Mouse (Mus musculus): ENCODE data around the gene Tbk1. TPM values are rescaled to one million over a fixed set of nuclear protein-coding genes. Genes with fewer than 3 reads are reported as not detected.
A peak's percentile ranks its signal among the peaks of the same experiment; 100 is the strongest.

Gene Tbk1
- polyA plus RNA-seq, 1 experiment from 2014 or later, result 35.9 TPM

DNA sequence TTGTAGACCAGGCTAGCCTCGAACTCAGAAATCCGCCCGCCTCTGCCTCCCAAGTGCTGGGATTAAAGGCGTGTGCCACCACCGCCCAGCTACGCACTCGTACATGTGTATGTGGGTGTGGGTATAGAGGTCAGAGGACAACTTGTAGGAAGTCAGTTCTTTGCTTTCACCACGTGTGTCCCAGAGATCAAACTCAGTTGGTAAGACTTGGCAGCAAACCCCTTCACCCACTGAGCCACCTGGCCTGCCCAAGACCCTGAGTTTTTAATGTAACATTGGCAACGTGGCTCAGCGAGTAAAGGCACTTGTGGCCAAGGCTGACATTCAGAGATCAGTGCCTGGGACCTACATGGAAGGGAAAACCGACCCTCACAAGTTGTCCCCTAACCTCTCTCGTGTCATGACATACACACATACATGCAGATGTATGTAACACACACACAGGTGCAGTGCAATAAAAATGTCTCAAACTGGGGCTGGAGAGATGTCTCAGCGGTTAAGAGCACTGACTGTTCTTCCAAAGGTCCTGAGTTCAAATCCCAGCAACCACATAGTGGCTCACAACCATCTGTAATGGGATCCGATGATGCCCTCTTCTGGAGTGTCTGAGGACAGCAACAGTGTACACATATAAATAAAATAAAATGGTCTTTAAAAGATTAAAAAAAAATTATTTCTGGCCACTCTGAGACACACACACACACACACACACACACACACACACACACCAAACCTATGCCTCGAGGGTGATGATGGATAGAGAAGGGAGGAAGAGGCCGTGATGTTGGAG is 78.6 kb downstream of the Tbk1 start:
- Histone ChIP-seq H3K4me2 (no peak overlapping the region), H3K36me3 (no peaks in the 10 kb centered on the region), H3K9ac (no peak overlapping the region), H3K4me3 (no peak overlapping the region), H3K27ac (no peak overlapping the region), H3K27me3 (no peaks in the 10 kb centered on the region), H3K4me1 (peaks cover 43% of the 10 kb centered on the region), H3K9me3 (no peaks in the 10 kb centered on the region)
- WGBS, result 87% methylated on average over 16 of the region's 16 CpGs
- ATAC-seq (ENCODE audit: insufficient number of reproducible peaks, insufficient read depth, low FRiP score, low TSS enrichment, low read depth), result no peak

DNA sequence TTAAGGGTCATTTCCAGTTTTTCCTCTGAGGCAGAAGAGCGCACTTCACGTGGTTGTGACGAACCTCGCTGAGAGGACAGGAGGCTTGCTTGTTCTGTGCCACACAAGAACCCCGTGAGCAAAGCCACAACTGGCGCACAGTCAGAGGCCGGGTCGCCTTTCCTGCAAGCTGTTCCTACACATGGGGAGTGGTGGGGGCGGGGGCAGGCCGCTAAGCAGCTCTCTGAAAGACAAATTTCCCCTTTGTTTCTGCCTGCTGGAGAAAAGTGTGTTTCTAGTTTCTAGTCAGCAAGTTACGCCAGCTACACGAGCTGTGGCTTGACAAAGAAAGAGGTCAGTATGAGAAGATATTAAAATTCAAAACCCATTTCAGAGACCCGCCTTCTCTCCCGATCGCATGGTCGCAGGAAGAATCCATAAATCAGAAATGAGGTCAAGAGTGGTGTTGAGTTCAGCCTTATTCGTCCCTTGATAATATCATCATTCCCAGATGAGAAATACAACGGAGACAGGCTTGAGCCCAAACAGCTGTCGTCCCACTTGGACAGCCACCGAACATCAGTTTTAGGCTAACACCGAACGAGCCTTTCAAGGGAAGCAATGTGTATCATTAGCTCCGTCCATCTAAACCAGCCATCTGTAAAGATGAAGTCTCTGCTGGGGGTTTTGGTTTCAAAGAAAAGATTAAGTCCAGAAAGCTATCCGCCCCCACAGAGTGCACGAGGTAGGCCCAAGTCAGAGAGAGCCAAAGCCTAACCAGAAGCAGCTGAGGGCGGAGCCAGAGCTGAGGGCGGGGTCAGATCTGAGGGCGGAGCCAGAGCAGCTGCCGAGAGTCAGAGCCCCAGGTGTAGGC is 79.6 kb downstream of the Tbk1 start:
- peak; percentile 76 for ATAC-seq (ENCODE audit: insufficient number of reproducible peaks, insufficient read depth, low FRiP score, low TSS enrichment, low read depth)
- Histone ChIP-seq H3K9me3 (no peaks in the 10 kb centered on the region), H3K4me2 (peak overlapping the region; percentile 40), H3K4me3 (no peak overlapping the region), H3K27ac (peak overlapping the region; percentile 91), H3K27me3 (no peaks in the 10 kb centered on the region), H3K9ac (0 out of 2 replicates have a peak overlapping the region, but pooled peaks have one; percentile 21), H3K4me1 (peaks cover 43% of the 10 kb centered on the region), H3K36me3 (no peaks in the 10 kb centered on the region)
- 18% methylated on average over 29 of the region's 29 CpGs for WGBS

DNA sequence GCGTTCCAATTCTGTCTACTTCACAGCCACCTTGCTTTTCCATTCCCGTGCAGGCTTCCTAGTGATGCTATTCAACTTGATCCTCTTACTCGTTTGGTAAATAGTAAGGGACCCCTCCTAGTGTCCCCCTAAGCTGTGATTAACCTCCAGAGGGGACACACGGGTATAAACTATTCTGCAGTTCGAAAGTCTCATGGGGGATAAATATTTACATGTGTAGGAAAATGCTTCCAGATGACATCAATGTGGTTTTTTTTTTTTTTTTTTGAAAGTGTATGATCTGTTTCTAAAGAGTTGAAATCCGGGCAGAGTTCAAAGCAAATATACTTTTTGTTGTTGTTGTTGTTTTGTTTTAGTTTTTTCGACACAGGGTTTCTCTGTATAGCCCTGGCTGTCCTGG is 80.7 kb downstream of the Tbk1 start:
- no peaks in the 10 kb centered on the region for H3K27me3 ChIP-seq
- peak overlapping the region; percentile 67 for H3K4me2 ChIP-seq
- peak overlapping the region; percentile 39; the same call in 1 of the 2 replicates for H3K4me3 ChIP-seq

DNA sequence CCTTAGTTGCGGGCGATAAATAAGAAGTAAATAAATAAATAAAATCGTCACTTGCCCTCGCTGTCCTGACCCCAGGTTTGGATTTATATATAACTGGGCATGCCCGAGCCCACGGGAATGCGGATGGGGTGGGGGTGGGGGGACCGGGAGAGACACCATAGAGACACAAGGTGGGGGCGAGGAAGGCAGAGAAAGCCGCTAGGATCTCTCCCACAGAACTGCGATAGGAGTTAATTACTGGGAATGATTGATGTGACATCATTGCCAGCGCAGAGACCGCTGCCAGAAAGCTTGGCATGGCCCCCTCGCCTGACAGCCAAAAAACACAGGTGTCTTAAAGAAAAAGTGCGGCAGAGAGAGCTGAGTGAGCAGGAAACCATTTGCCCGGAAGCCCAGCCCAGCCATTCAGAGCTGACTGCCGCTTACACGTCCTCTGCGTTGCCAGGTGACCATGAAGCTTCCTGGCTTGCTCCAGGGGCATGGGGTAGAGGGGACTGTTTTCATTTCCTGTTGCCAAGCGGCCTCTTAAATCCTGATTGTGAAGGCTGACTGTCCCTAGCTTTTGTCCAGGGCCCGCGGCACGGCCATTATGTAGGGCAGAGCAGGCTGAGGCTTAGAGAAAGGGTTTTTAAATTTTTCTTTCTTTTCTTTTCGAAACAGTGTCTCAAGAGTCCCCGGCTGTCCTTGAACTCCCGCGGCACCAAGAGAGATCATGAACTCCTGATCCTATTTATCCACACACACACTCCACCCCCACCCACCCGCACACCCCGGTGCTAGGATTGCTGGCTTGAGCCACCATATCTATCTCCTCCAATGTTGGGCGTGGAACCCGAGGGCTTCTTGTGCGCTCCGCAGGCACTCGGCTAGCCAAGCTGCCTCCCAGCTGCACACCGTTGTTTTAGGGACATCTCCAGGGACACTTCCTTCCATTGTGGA is 81.3 kb downstream of the Tbk1 start:
- H3K4me3 ChIP-seq, result peak overlapping the region; percentile 39
- H3K9me3 ChIP-seq, result no peaks in the 10 kb centered on the region
- H3K27ac ChIP-seq, result peak overlapping the region; percentile 91
- H3K27me3 ChIP-seq, result no peaks in the 10 kb centered on the region
- 16% methylated on average over 35 of the region's 35 CpGs for WGBS
- ATAC-seq (ENCODE audit: insufficient number of reproducible peaks, insufficient read depth, low FRiP score, low TSS enrichment, low read depth), result no peak
- no peaks in the 10 kb centered on the region for H3K36me3 ChIP-seq
- H3K4me2 ChIP-seq, result peak overlapping the region; percentile 67
- H3K9ac ChIP-seq, result peak overlapping the region; percentile 62
- H3K4me1 ChIP-seq, result peaks cover 48% of the 10 kb centered on the region

More for the DNA sequence above, 80.7 kb downstream of the Tbk1 start:
- Histone ChIP-seq H3K9ac (no peak overlapping the region; the same call in 1 of the 2 replicates), H3K9me3 (no peaks in the 10 kb centered on the region), H3K36me3 (no peaks in the 10 kb centered on the region), H3K27ac (peak overlapping the region; percentile 91), H3K4me1 (peaks cover 50% of the 10 kb centered on the region)
- 24% methylated on average over 7 of the region's 7 CpGs for WGBS
- ATAC-seq (ENCODE audit: insufficient number of reproducible peaks, insufficient read depth, low FRiP score, low TSS enrichment, low read depth), result no peak

DNA sequence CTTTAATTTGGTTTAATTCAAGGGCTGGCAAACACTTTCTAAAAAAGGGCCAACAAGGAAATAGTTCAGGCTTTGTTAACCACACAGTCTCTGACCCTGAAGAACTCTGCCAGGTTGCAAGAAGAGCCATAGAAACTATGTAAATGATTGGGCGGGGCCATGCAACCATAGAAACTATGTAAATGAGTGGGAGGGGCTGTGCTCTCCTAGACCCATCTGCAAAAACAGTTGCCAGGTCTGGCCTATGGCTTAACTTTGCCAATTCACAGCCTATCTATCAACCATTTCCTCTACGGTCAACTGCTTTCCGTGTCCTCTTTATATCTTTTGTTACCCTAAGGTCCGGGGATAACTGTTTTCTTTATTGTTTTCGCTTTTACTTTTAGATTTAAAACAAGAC is 85.4 kb downstream of the Tbk1 start:
- Histone ChIP-seq H3K9ac (no peak overlapping the region), H3K4me3 (no peak overlapping the region), H3K4me2 (no peak overlapping the region), H3K36me3 (no peaks in the 10 kb centered on the region), H3K27ac (no peak overlapping the region), H3K9me3 (no peaks in the 10 kb centered on the region), H3K4me1 (peaks cover 43% of the 10 kb centered on the region), H3K27me3 (no peaks in the 10 kb centered on the region)
- no peak for ATAC-seq (ENCODE audit: insufficient number of reproducible peaks, insufficient read depth, low FRiP score, low TSS enrichment, low read depth)
- 77% methylated on average over 5 of the region's 5 CpGs for WGBS

DNA sequence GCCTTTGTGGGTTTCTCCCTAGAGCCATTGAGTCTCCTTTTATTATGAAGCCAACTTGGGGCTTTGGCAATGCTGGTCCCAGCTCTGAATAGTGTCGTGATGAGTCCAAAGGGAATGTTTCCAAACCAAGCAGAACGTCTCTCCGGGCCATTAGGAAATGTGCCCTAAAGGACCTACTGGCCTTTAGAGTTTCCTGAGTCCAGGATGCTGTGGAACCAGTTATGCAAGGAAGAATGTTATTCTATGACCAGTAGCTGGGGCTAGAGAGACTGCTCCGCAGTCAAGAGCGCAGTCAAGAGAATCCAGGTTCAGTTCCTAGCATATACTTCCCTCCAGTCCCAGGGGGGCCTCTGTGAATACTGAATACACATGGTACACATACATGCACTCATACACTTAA is 86.6 kb downstream of the Tbk1 start:
- Histone ChIP-seq H3K27ac (0 out of 2 replicates have a peak overlapping the region, but pooled peaks have one; percentile 28), H3K36me3 (no peaks in the 10 kb centered on the region), H3K9ac (no peak overlapping the region), H3K9me3 (no peaks in the 10 kb centered on the region), H3K4me1 (peaks cover 33% of the 10 kb centered on the region), H3K4me2 (no peak overlapping the region), H3K27me3 (no peaks in the 10 kb centered on the region), H3K4me3 (no peak overlapping the region)
- 51% methylated on average over 5 of the region's 5 CpGs for WGBS
- ATAC-seq (ENCODE audit: insufficient number of reproducible peaks, insufficient read depth, low FRiP score, low TSS enrichment, low read depth), result no peak

DNA sequence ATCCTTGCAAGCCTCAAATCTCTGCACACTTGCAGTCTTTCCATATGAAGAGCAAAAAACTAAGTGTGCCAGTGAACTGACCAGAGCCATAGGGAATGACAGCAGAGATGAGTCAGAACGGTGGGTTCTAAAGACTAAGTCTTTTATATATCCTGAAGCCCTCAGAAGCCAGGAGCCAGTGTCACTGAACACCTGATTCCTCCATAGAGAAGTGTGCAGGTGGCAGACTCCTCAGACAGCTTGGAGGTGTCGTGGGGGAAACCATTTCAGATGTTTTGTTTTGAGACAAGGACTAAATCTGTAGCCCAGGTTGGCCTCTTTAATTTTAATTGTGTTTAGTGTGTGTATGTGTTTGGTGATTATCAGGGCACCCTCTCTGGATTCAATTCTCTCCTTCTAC is 87.5 kb downstream of the Tbk1 start:
- no peaks in the 10 kb centered on the region for H3K9me3 ChIP-seq
- WGBS, result 54% methylated on average over 2 of the region's 2 CpGs
- peak overlapping the region; percentile 33; the same call in 1 of the 2 replicates for H3K27ac ChIP-seq
- ATAC-seq (ENCODE audit: insufficient number of reproducible peaks, insufficient read depth, low FRiP score, low TSS enrichment, low read depth), result no peak
- no peaks in the 10 kb centered on the region for H3K36me3 ChIP-seq
- H3K4me3 ChIP-seq, result no peak overlapping the region
- no peak overlapping the region for H3K4me2 ChIP-seq
- H3K9ac ChIP-seq, result no peak overlapping the region
- H3K4me1 ChIP-seq, result peaks cover 29% of the 10 kb centered on the region
- no peaks in the 10 kb centered on the region for H3K27me3 ChIP-seq

DNA sequence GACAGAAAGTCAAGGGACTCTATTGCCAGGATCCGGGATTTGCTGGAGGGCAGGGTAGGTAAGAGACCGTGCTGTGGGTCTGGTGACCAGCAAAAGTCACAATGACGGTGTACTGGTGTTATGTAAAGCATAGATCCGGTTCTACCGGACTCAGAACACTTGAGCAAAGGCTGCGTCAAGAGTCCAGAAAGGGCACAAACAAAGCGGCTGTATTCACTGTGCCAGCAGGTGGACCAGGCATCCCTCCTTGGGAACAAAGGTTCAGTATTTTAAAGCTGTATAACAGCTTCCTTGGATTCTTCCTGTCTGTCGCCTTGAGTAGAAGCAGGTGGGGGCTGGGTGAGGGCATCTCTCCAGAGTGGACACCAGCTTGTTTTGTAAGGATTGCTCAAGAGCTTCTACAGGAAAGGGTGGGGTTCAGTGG is 88.1 kb downstream of the Tbk1 start:
- Histone ChIP-seq H3K9ac (no peak overlapping the region), H3K4me1 (peaks cover 33% of the 10 kb centered on the region), H3K9me3 (no peaks in the 10 kb centered on the region), H3K4me3 (no peak overlapping the region), H3K27ac (peak overlapping the region; percentile 81), H3K4me2 (peak overlapping the region; percentile 27), H3K27me3 (no peaks in the 10 kb centered on the region), H3K36me3 (no peaks in the 10 kb centered on the region)
- no peak for ATAC-seq (ENCODE audit: insufficient number of reproducible peaks, insufficient read depth, low FRiP score, low TSS enrichment, low read depth)
- WGBS, result 42% methylated on average over 8 of the region's 8 CpGs

DNA sequence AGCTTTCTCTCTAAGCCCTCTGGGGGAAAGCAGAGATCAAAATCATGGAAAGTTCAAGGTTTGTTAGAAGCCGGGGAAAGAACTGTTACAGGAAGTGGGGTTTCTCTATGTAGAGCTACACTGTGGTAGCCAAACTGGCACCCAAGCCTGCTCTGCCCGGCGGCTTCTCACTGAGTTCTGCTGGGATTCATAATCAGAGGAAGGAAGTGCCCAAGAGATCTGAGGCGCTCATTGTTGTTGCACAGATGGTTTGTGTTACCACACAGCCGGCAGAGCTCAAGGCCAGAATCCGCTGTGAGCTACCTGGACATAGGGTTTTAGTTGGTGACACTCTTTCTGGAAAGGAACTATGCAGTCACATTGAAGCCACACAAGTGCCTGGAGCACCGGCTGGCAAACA is 88.6 kb downstream of the Tbk1 start:
- peak overlapping the region; percentile 27 for H3K4me2 ChIP-seq
- no peaks in the 10 kb centered on the region for H3K36me3 ChIP-seq
- ATAC-seq (ENCODE audit: insufficient number of reproducible peaks, insufficient read depth, low FRiP score, low TSS enrichment, low read depth), result 0 out of 2 replicates have a peak, but pooled peaks have one; percentile 35
- no peaks in the 10 kb centered on the region for H3K27me3 ChIP-seq
- H3K4me3 ChIP-seq, result no peak overlapping the region
- H3K4me1 ChIP-seq, result peaks cover 35% of the 10 kb centered on the region
- H3K9me3 ChIP-seq, result no peaks in the 10 kb centered on the region
- H3K9ac ChIP-seq, result no peak overlapping the region
- 19% methylated on average over 7 of the region's 7 CpGs for WGBS
- peak overlapping the region; percentile 81 for H3K27ac ChIP-seq

DNA sequence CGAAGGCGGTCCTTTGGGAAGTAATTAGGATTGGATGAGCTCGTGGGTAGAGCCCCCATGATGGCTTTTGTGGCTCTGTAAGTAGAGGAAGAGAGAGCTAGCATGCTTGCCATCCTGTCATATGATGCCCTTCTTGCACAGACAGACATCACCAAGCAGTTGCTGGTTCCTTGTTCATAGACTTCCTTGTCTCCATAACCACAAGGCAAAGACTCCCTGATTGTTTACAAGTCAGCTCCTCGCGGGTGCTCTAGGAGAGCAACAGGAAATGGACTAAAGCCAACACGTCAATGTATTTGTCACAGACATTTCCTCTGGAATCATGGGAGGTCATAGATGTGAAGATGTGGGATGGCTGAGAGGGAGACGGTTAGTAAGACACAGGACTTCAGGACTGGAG is 90.0 kb downstream of the Tbk1 start:
- Histone ChIP-seq H3K9me3 (no peaks in the 10 kb centered on the region), H3K27me3 (no peaks in the 10 kb centered on the region), H3K9ac (no peak overlapping the region), H3K27ac (peak overlapping the region; percentile 44; the same call in 1 of the 2 replicates), H3K36me3 (no peaks in the 10 kb centered on the region), H3K4me3 (no peak overlapping the region), H3K4me2 (no peak overlapping the region), H3K4me1 (peaks cover 35% of the 10 kb centered on the region)
- 67% methylated on average over 7 of the region's 7 CpGs for WGBS
- no peak for ATAC-seq (ENCODE audit: insufficient number of reproducible peaks, insufficient read depth, low FRiP score, low TSS enrichment, low read depth)

Data from embryonic facial prominence, embryonic 13.5 days (tissue).